Mouse (Mus musculus) retina, postnatal 7 days (tissue): ENCODE results near the gene Exoc5.
"Not testable (repeated sequence)": the region's sequence is repeated elsewhere in the genome, so short reads cannot be mapped to it uniquely, and the experiment has no call there.

Source experiments
- DNase-seq: peaks from one replicate; pipeline ENCODE4 v3.0.0-alpha.2; 2012; ENCODE audit warnings: low read depth, low spot score

Gene Exoc5

DNA sequence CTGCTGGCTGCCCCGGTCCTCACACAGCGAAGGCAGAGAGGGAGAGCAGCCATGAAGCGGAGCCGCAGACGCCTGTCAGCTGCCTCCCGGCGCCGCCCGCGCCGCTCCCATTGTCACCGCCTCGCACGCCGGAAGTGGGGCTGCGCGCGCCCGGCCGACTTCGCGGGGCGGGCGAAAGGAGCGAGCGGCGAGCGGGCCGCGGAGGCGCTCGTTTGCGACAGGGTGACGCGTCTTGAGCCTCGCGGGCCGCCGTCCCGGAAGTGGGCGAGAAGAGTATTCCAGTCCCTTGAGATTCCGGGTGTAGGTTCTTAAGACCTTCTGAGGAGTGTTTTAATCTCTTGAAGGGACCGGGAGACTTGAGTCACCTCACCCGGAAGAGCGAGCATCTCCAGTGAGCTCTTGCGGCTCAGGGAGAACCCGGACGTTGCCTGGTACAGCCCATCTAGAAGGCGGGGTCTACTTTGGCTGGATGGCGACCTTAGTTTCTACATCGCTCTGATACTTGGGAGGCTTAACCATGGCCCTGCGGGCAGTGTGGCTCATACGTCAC, at the start of gene Exoc5:
Exoc5 (minus strand) TSS at position 380 of the 550 bp plus-strand sequence.
- DNase-seq: peak; percentile 94

DNA sequence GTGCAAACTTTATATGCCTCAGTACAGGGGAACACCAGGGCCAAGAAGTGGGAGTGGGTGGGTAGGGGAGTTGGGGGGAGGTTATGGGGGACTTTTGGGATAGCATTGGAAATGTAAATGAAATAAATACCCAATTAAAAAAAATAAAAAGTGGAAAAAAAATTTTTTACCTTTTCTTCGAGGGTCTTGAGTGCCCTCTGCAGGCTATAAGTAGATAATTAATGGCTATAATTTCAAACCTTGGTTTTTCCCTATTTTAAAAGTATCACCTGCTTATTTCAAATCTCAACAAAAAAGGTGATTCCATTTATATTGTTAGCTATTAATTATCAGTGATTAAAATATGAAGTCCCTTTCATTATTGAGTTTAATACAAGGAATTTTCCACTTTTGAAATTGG, 25.3 kb upstream of the Exoc5 start:
- DNase-seq: not testable (repeated sequence)

DNA sequence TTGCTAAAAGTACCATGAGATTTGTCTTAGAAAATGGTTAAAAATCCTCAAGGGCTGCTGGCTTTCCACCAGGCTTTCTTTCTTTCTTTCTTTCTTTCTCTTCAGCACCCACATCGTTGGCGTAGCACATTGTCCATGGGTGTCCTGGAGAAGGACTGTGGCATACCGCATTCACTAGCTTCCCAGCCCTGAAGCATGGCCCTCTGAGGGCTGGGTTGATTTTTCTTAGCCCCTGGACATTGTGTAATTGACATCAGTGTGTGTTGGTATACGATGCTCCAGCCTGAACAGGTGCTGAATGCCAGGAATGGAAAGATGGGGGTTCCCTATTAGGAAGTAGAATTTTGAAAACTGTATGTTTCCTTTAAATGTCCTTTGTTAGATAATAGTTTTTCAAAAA, 24.8 kb upstream of the Exoc5 start:
- DNase-seq: no peak

DNA sequence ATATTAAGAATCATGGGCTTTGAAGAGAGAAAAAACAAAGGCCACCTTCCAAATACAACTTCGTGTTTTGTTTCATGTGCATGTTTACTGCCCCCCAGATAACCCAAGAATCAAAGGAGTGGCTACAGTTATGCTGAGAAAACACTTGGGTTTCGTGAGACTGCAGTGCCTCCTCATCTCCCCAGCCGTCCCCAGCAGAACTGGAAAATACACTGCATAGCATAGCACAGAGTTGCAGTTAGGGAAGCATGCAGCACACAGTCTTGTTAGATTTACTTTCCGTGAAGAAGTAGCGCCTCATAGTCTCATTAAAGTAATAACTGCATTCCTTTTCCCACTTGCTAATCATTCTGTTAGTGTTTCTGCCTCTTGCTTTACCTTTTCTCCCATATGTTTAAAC, 23.6 kb upstream of the Exoc5 start:
- no peak for DNase-seq

DNA sequence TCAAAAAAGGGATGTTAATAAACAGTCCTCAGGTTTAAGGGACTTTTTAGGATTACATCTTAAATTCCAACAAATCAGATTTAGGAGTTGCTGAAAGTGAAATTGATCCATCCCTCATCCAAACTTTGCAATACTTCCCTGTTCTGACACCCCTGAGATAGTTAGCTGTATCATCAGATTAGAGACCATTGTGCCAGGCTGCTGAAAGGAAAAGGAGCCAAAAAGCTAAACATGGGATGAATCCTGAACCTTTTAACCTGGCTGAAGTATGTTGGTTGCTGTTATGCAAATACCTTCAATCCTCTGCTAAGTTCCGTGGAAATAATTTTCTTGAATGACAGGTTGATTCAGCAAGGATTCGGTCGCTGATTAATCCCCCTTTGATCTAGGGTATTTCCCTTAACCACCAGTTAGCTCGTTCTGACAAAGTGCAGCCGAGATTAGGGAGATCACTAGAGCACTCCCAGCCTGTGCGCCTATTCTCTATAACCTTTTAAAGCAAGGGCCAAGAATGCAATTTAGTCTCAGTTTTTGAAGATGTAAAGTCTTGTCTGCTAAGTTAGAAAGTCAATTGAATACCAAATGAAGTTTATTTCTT, 23.1 kb upstream of the Exoc5 start:
- no peak for DNase-seq

DNA sequence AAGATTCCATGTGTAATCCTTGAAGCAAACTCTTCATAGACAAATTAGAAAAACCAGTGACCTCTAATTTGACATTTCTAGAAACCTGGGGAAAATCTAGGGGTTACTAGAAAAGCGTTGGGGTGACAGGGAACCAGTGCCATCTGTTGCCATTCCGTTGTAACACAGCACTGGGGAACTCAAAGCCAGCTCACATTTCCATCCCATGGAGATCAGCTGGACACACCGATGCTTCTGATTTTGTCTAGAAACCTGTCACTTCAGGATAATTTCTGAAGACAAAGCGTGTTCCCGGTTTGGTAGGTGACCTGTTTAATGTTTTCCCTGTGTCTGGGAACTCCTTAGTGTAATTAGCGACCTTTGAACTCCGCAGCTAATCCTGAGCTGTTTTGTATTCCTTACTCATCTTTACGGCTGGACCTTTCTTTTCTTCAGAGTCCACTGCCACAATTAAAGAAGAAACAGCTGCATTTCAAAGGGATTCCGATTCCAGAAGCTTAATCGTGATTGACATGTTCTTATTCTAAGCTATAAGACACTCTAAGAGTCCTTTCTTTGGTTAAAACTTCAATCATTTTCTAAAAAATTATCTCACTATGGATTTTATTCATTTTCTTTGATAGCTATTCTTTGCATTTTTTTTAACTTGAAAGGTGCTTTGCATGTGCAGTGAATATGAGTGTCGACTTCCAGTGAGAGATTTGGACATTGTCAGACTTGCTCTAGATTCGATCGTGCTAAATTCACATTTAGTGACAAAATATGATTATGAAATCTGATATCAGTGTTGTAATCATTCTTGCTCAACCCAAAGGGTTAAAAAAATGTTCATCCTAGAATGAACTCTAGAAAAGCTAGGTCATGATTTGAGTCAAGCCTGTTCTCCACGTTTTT, 21.9 kb upstream of the Exoc5 start:
- DNase-seq: no peak

DNA sequence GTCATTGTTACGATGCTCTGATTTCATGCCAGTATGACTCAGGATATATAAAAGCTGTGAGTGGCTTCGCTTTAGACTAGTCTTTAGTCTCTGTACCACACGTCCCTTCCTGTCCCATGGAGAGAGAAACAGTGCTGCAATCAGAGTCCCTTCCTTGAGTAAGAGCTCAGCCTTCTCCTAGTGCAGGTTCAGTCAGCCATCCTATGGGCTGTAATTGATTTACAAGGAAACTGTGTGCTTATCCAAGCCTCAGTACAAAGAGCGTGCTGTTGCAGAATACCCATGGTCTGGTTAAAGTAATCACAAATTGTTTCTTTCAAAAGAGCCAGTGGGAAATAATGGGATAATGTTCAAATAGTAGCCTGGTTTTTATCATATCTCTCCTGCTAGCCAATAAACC, 20.1 kb upstream of the Exoc5 start:
- DNase-seq: no peak

DNA sequence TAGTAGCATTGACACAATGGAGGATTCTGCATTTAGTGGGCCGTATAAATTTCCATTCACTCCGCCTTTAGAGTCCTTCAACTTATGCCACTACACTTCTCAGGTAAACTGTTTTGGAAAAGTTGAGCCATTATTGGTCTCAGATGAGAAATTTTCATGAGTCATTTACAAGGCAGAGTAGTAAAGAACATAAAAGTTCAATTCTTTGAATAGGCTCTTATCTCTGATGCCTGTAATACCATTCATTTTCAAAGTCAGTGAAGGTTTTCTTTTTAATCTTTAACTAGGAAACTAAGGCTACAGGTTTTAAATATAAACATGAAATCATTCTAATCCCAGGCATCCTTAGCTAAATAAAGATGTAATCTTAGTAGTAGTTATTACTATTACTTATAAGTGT, 12.4 kb upstream of the Exoc5 start:
- DNase-seq: no peak

DNA sequence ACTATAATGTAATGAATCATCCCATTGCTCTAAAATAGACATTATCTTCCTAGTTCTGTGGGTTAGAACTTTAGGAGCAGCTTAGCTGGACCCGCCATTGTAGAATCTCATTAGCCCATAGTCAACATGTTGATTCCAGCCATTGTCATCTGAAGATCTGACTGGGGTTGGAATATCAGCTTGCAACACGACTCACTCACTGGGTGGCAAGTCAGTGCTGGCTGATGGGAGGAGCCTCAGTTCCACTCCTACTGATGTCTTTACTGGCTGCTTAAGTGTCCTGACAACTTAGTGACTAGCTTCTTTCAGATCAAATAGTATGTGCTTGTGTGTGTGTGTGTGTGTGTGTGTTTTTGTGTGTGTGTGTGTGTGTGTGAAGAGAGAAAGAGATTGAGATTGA, 7.9 kb upstream of the Exoc5 start:
- DNase-seq: no peak

DNA sequence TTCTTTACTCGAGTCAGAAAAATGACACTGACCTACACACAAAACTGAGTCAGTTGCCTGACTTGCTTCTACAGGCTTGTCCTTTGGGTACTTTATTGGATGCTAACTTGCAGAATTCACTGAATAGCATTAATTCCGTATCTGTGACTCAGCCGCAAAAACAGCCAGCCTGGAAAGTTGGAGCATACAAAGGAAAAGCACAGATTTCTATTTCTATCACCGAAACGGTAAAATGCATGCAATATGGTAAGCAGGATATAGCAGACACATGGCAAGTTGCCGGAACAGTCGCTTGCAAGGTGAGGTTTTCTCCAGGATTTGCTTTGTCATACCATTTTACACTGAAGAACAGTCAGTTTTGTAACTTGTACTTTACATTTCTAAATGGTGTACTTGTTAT, 7.4 kb upstream of the Exoc5 start:
- no peak for DNase-seq

DNA sequence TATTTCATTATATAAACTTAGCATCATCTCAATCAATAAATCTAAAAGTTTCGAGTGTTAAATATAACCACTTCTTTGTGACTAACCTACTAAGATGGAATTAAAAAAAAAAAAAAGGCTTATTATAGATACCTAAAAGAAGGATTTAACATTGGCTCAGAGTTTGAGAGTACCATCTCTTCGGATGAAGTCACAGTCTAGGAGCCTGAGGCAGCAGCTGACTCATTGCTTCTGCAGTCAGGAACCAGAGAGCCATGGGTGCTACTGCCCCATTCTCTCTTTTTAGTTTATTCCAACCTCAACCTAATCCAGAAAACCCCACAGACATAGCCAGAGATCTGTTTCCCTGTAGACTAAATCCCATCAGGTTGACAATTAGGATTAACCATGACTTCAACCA, 6.4 kb upstream of the Exoc5 start:
- no peak for DNase-seq

DNA sequence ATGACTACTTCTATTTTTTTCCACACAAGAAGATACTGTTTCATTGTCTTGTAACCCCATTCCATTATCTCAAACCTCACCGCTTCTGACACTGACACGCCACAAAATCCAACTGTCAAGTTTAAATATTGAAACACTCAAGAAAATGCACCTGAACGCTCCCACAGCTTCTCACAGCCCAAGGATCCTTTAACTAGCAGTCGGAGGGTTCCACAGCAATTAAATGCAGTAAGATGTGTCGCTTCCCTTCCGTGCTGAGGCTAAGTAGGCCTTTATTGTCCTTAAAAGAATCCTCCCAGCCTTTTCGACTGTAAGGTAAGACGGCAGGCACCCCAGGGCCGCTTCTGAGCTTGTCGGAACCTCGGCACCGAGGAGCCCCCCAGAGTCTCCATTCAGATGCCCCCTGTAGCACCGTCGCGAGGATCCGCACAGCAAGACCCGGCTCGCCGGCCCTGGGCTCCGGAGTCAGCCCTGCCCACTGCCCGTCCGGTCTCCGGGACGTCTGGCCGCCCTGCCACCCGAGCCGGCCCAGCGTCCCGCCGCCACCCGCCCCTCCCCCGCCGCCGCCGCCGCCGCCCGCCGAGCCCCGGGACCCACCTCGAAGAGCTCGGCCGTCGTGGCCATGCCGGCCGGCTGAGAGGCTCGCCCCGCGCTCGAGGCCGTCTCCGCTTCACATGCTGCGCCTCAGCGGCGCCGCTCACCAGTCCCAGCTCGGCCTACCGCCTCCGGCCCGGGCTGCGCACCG, 752 bp downstream of the Exoc5 start, which contains the start of gene Ap5m1:
Ap5m1 (plus strand) TSS at position 569 of the 745 bp plus-strand sequence.
- DNase-seq: no peak

DNA sequence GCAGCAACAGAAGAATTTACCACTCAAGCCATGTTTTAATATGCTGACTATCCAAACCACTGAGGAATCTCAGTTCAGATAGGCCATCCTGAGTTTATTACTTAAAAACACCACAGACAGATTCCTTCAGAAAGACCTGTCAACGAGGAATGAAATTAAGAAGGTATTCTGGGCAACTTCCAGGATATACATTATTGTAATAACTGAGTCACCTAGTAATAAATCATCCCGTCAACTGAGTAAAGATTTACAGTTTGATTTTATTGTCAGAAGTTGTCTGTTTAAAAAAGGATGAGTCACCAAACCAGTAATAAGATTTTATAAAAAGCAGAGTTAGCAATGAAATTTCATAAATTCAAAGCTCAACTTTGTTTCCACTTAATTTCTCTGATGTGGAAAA, 2.6 kb downstream of the Exoc5 start:
- no peak for DNase-seq

DNA sequence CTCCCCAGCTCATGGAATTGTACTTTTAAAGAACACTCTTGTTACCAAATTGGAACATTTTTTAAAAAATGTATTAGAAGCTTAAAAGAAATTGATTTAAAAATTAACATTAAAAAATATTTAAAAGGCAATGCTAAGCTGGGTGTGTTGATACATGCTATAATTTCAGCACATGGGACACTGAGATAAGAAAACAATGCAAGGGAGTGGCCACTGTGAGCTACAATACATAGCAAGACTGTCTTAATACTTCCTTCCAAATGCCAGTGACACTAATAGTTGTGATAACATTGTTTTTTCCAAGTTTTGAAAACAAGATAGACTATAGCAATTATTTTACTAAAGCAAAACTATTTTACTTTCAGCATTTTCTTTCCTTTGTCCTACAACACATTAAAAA, 17.0 kb downstream of the Exoc5 start:
- no peak for DNase-seq

DNA sequence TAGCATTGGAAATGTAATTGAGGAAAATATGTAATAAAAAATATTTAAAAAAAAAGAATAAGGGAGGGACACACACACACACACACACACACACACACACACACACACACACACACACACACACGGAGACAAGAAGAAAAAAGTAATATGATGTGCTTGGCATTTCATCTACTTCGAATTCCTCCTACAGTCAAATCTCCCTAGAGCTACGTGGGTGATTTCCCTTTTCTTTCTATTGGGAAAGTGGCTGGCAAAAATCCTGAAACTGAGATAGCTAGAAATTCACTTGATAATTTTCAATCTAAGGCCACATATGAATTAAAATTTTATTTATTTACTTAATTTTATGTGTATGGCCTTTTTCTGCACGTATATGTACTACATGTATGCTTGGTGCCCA, 20.8 kb downstream of the Exoc5 start:
- no peak for DNase-seq

DNA sequence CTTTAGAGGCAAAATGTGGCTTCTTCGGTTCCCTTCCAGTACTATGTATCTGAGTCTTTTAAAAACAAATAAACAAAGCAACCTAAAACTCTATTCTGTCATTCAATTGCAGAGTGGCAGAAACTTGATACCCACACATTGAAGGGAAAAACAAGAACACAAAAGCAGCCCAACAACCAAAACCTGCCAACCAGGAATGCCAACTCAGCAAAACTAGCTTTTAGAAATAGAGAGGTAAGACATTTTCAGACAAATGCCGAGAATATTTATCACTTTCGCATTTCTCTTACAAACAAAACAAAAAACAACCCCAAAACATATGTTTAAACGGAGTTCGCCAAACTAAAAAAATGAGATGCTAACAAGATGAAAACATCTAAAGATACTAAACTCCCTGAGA, 37.5 kb downstream of the Exoc5 start:
- no peak for DNase-seq

DNA sequence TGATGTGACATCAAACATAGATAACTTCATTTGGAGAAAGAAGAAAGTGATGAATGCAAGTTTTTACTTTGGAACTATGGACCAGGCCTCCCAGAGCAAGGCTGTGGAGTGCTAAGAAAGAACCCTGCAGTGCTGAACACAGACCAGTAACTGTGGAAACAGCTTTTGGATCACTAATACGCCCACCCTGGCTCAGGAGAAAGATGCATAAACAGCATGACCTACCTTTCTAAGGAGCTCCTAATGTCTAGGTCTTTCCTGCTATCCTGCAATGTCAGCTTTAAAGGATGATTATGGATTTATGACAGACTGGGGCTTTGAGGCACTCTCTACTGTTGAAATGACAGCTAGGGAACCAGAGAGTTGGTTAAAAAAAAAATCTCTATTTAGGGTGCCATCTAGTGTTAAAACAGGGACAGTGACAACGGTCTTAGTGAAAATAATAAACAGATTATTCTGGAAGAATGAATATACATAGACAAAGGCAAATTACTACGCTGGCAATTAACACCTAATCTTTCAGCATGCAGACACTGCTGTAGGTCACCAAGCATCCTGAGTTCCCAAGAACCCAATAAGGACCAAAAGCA, 38.6 kb downstream of the Exoc5 start:
- DNase-seq: peak; percentile 14

DNA sequence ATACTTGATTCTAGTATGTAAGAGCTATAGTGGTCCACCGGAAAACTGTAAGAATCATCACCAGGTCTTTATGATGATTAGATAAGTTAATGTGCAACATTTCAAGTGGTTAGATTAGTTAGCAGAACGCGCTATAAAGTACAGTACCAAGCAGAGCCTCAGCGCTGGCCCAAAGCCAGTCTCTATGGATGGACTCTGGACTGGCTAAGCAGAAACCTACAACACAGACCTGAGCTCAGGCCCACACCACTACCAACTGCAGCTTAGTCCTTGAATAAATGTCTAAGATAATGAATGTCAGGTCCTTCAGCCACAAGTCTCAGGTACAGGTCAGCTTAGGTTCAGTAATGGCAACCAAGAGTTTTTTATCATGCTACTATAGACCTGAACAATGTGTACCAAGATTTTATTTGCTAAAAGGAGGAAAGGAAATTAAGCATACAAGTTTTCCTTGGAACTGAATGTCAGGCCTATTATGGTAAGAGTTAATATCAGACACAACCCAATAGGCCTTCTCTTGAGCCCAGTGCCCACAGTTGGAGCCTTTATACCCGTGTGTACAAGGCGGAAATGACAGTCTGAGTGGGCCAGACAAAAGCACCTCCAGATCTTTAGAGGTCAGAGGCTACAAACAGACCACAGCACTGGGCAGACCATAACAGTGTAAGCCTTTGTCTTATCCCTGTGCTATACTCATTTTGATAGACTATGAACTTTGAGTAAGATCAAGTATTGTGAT, 39.2 kb downstream of the Exoc5 start:
- no peak for DNase-seq

DNA sequence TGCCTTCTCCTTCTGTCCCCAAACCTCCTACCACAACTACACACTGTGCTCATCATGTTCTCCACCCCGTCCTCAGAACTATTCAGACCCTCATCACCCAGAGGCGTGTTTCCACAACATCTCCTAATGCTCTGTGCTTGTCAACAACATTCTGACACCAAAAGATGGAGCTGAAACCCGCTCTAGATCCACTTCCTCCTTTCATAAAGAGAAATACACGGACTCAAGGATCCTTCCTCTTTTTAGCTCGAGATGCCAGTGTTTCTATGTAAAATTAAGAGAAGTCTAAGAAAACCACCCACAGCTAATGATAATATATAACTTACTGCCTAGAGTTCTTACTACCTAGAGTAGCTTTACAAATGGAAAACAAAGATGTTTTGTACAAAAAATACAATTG, 46.7 kb downstream of the Exoc5 start:
- DNase-seq: no peak

DNA sequence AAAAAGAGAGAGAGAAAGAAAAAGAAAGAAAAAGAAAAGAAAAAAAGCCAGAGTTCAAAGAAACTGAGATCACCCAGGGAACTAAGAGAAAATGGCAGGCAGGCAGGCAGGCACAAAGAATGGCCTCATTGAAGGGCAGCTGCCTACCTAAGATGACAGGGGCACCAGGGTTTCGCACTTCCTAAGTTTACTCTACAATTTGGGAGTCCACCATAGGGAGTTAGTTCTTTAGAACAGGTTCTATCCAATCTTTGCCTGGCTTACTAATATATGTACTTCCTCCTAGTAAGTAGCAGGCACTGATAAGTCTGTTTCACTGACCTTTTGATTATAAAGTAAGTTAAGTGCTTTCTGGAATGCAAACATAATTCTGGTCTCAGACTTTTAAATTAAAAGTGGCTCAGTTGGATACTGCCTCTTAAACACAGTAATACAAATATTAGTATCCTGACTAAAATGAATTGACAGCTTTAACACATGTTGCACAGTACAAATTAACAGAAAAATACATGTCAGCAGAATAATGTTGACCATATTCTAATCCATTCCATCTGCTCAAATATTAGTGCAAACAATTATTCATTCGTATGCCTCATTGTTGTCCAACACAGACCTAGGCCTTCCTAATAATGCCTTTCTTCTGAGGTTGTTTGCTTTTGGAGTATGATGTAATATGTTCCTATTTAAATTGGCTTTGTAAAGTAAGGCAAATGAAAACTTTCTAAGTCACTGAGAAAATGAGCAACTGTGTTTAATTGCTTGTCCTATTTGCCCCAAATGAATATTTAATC, 57.9 kb downstream of the Exoc5 start:
- DNase-seq: no peak
